Mouse (Mus musculus) limb, embryonic 10.5 days (tissue): ENCODE measurements around the gene Ece2. TPM values are rescaled to one million over a fixed set of nuclear protein-coding genes. Genes with fewer than 3 reads are reported as not detected.

Experiments used
- DNase-seq: peaks from one replicate; pipeline ENCODE4 v3.0.0-alpha.2; 2017; ENCODE audit warnings: low spot score
- H3K27ac ChIP-seq: fragments of 300-500 bp; sonication (generic); 2 replicates; pipeline ENCODE4 v1.5.1; 2016; ENCODE audit warnings: mild to moderate bottlenecking
- H3K27me3 ChIP-seq: fragments of 300-500 bp; sonication (generic); 2 replicates; pipeline ENCODE4 v1.6.1; 2016; ENCODE audit warnings: low read depth, mild to moderate bottlenecking; ENCODE audit not compliant: poor library complexity, severe bottlenecking
- H3K36me3 ChIP-seq: fragments of 300-500 bp; sonication (generic); 2 replicates; pipeline ENCODE4 v1.6.1; 2016; ENCODE audit warnings: mild to moderate bottlenecking, moderate library complexity
- H3K4me1 ChIP-seq: fragments of 300-500 bp; sonication (generic); 2 replicates; pipeline ENCODE4 v1.6.1; 2016
- H3K4me3 ChIP-seq: fragments of 300-500 bp; sonication (generic); 2 replicates; pipeline ENCODE4 v1.5.1; 2016; ENCODE audit warnings: mild to moderate bottlenecking, moderate library complexity
- H3K9me3 ChIP-seq: fragments of 300-500 bp; sonication (generic); replicated peaks from 2 replicates; pipeline ENCODE4 v1.6.1; 2016; ENCODE audit warnings: mild to moderate bottlenecking
- WGBS: fragments of 180-500 bp; shearing (Covaris S2); methylation state at CpG from one replicate; pipeline ENCODE4 v1.1.7; 2016; 5-methylcytosine and 5-hydroxymethylcytosine counted together
- polyA plus RNA-seq: library from polyadenylated mRNA; unstranded; fragments of >200 nt; fragmentation: Nextera tagmentation; extraction: Ambion mirVana; gene quantifications from 2 replicates; pipeline ENCODE4 v1.2.1, GENCODE M21; 2016

Gene Ece2
- polyA plus RNA-seq, 1 experiment from 2014 or later: 2.6 TPM

- DNase-seq: peak; percentile 87
- no peaks in the 10 kb centered on the region for H3K27me3 ChIP-seq
- 3% methylated on average over 41 of the region's 41 CpGs for WGBS
These were observed 18.0 kb upstream of the Ece2 start, which contains the start of the genes Eef1akmt4, Gm49333 and Alg3 for GRCm38 (mm10) chr16:20611357-20612227. Gene Eef1akmt4, plus strand, starts transcription at chr16:20611593. Gene Gm49333, plus strand, starts transcription at chr16:20611610. Gene Alg3, minus strand, starts transcription at chr16:20611735.

GRCm38 (mm10) chr16:20619541-20620398 is 9.9 kb upstream of the Ece2 start:
- H3K27ac ChIP-seq: no peak overlapping the region
- H3K4me1 ChIP-seq: peaks cover 37% of the 10 kb centered on the region
- peaks cover 24% of the 10 kb centered on the region for H3K36me3 ChIP-seq
- 2% methylated on average over 81 of the region's 83 CpGs for WGBS
- no peaks in the 10 kb centered on the region for H3K9me3 ChIP-seq
- H3K27me3 ChIP-seq: peaks cover 48% of the 10 kb centered on the region
- peak; percentile 77 for DNase-seq
- H3K4me3 ChIP-seq: peak overlapping the region; percentile 89

More at GRCm38 (mm10) chr16:20611357-20612227, 18.0 kb upstream of the Ece2 start, which contains the start of the genes Eef1akmt4, Gm49333 and Alg3:
- H3K4me1 ChIP-seq: peaks cover 31% of the 10 kb centered on the region
- H3K27ac ChIP-seq: peak within 1 kb of the TSS; percentile 92
- no peaks in the 10 kb centered on the region for H3K9me3 ChIP-seq
- H3K36me3 ChIP-seq: peaks cover 47% of the 10 kb centered on the region
- H3K4me3 ChIP-seq: peak within 1 kb of the TSS; percentile 78

- H3K27me3 ChIP-seq: peaks cover 48% of the 10 kb centered on the region
- peaks cover 22% of the 10 kb centered on the region for H3K36me3 ChIP-seq
- H3K27ac ChIP-seq: 0 out of 2 replicates have a peak overlapping the region, but pooled peaks have one; percentile 87
- H3K4me3 ChIP-seq: peak overlapping the region; percentile 89
- no peaks in the 10 kb centered on the region for H3K9me3 ChIP-seq
- peak; percentile 46 for DNase-seq
- peaks cover 37% of the 10 kb centered on the region for H3K4me1 ChIP-seq
- 0% methylated on average over 9 of the region's 9 CpGs for WGBS
These were observed 9.3 kb upstream of the Ece2 start for GRCm38 (mm10) chr16:20620399-20620735.

- Histone ChIP-seq H3K4me3 (peak overlapping the region; percentile 89), H3K9me3 (no peaks in the 10 kb centered on the region), H3K4me1 (peaks cover 37% of the 10 kb centered on the region), H3K36me3 (peaks cover 21% of the 10 kb centered on the region), H3K27ac (peak overlapping the region; percentile 87), H3K27me3 (peaks cover 48% of the 10 kb centered on the region)
- DNase-seq: peak; percentile 72
- 0% methylated on average over 32 of the region's 32 CpGs for WGBS
These were observed 8.9 kb upstream of the Ece2 start for GRCm38 (mm10) chr16:20620751-20621190.

GRCm38 (mm10) chr16:20621191-20621990 is 8.2 kb upstream of the Ece2 start, which contains the start of gene Camk2n2:
Gene Camk2n2, minus strand, starts transcription at chr16:20621287.
- peak within 1 kb of the TSS; percentile 87 for H3K27ac ChIP-seq
- H3K27me3 ChIP-seq: peaks cover 48% of the 10 kb centered on the region
- peaks cover 37% of the 10 kb centered on the region for H3K4me1 ChIP-seq

GRCm38 (mm10) chr16:20621991-20622685 is 7.5 kb upstream of the Ece2 start:
- peak; percentile 77 for DNase-seq
- peaks cover 37% of the 10 kb centered on the region for H3K4me1 ChIP-seq

More at GRCm38 (mm10) chr16:20621191-20621990, 8.2 kb upstream of the Ece2 start, which contains the start of gene Camk2n2:
- Histone ChIP-seq H3K9me3 (no peaks in the 10 kb centered on the region), H3K36me3 (peaks cover 15% of the 10 kb centered on the region), H3K4me3 (peak within 1 kb of the TSS; percentile 89)
- peak; percentile 74 for DNase-seq
- under 1% methylated on average over 90 of the region's 92 CpGs for WGBS

GRCm38 (mm10) chr16:20623211-20623610 is 6.4 kb upstream of the Ece2 start:
- Histone ChIP-seq H3K4me3 (no peak overlapping the region), H3K36me3 (peaks cover 8% of the 10 kb centered on the region; the same call in 1 of the 2 replicates), H3K9me3 (no peaks in the 10 kb centered on the region), H3K27me3 (peaks cover 47% of the 10 kb centered on the region), H3K4me1 (peaks cover 37% of the 10 kb centered on the region), H3K27ac (no peak overlapping the region)
- 76% methylated on average over 2 of the region's 2 CpGs for WGBS
- DNase-seq: no peak

More at GRCm38 (mm10) chr16:20621991-20622685, 7.5 kb upstream of the Ece2 start:
- H3K4me3 ChIP-seq: peak overlapping the region; percentile 89
- under 1% methylated on average over 37 of the region's 37 CpGs for WGBS
- H3K27ac ChIP-seq: peak overlapping the region; percentile 87
- H3K9me3 ChIP-seq: no peaks in the 10 kb centered on the region
- peaks cover 15% of the 10 kb centered on the region for H3K36me3 ChIP-seq
- H3K27me3 ChIP-seq: peaks cover 48% of the 10 kb centered on the region

GRCm38 (mm10) chr16:20628871-20629391 is 697 bp upstream of the Ece2 start:
- no peaks in the 10 kb centered on the region for H3K9me3 ChIP-seq
- no peak overlapping the region for H3K27ac ChIP-seq
- peaks cover 29% of the 10 kb centered on the region for H3K27me3 ChIP-seq
- no peak for DNase-seq
- peaks cover 9% of the 10 kb centered on the region for H3K4me1 ChIP-seq
- peak overlapping the region; percentile 67; the same call in 1 of the 2 replicates for H3K4me3 ChIP-seq
- H3K36me3 ChIP-seq: no peaks in the 10 kb centered on the region
- WGBS: 49% methylated on average over 11 of the region's 11 CpGs

- no peak for DNase-seq
- WGBS: 85% methylated on average over 8 of the region's 8 CpGs
- Histone ChIP-seq H3K27me3 (no peaks in the 10 kb centered on the region), H3K4me1 (no peaks in the 10 kb centered on the region), H3K4me3 (no peak overlapping the region), H3K9me3 (no peaks in the 10 kb centered on the region), H3K36me3 (no peaks in the 10 kb centered on the region), H3K27ac (no peak overlapping the region)
These were observed 7.8 kb downstream of the Ece2 start for GRCm38 (mm10) chr16:20637410-20637809.

GRCm38 (mm10) chr16:20638367-20638766 is 8.7 kb downstream of the Ece2 start:
- no peak for DNase-seq
- H3K4me3 ChIP-seq: no peak overlapping the region
- no peaks in the 10 kb centered on the region for H3K36me3 ChIP-seq
- H3K9me3 ChIP-seq: no peaks in the 10 kb centered on the region
- no peak overlapping the region for H3K27ac ChIP-seq
- H3K27me3 ChIP-seq: no peaks in the 10 kb centered on the region
- 82% methylated on average over 8 of the region's 8 CpGs for WGBS
- H3K4me1 ChIP-seq: no peaks in the 10 kb centered on the region

- Histone ChIP-seq H3K4me3 (no peak overlapping the region), H3K27me3 (no peaks in the 10 kb centered on the region), H3K27ac (no peak overlapping the region), H3K4me1 (no peaks in the 10 kb centered on the region), H3K9me3 (no peaks in the 10 kb centered on the region), H3K36me3 (no peaks in the 10 kb centered on the region)
- WGBS: 3% methylated on average over 8 of the region's 8 CpGs
- DNase-seq: peak; percentile 76
These were observed 12.5 kb downstream of the Ece2 start for GRCm38 (mm10) chr16:20642161-20642560.
